Mouse (Mus musculus) brown adipose tissue, adult 24 weeks (tissue): ENCODE data around the gene Olfr104-ps. TPM values are rescaled to one million over a fixed set of nuclear protein-coding genes. Genes with fewer than 3 reads are reported as not detected.

Experiments used
- H3K27ac ChIP-seq: fragments of 200-500 bp; replicated peaks from 2 replicates; pipeline ENCODE4 v1.5.1; 2012; ENCODE audit warnings: low read depth, mild to moderate bottlenecking, low read length
- H3K4me1 ChIP-seq: fragments of 200-500 bp; 2 replicates; pipeline ENCODE4 v1.6.1; 2012; ENCODE audit warnings: low read length, mixed read lengths; ENCODE audit not compliant: control insufficient read depth, insufficient read depth, insufficient read length
- H3K4me3 ChIP-seq: fragments of 200-500 bp; 2 replicates; pipeline ENCODE4 v1.5.1; 2012; ENCODE audit warnings: low read depth, mild to moderate bottlenecking, low read length, moderate library complexity; ENCODE audit not compliant: insufficient read depth
- polyA plus RNA-seq: library from polyadenylated mRNA; stranded (reverse); fragments of >200 nt; gene quantifications from 2 replicates; pipeline ENCODE4 v1.2.4, GENCODE M21; 2012; ENCODE audit not compliant: missing spikeins, insufficient read depth, insufficient read length

Olfr104-ps gene
- not detected in 2 replicates for polyA plus RNA-seq

DNA sequence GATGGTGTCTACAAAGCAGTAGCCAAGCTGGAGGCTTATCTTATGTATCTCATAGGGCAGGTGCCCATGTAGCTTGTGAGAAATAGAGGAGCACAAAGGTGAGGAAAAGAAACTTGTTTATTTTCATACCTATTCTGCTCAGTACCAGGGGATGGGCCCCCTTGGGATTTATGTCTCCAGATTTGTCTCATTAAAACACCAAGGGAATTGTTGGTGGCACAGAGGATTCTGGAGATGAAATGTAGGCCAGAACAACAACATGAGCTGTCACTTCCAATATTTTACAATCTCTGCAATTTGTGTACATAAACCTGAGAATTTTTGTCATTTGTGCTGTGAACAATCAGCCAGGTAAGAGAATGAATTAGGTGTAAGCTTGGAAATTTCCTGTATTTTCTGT is at the start of gene Olfr104-ps:
Olfr104-ps (plus strand) TSS at position 301 of the 400 bp plus-strand sequence.
- no peak within 1 kb of the TSS for H3K4me3 ChIP-seq
- H3K27ac ChIP-seq = no peak within 1 kb of the TSS
- no peaks in the 10 kb centered on the region for H3K4me1 ChIP-seq

GRCm38 (mm10) chr17:37310146-37310699 is 49.2 kb upstream of the Olfr104-ps start:
- no peaks in the 10 kb centered on the region for H3K4me1 ChIP-seq
- H3K27ac ChIP-seq = no peak overlapping the region
- H3K4me3 ChIP-seq = no peak overlapping the region

GRCm38 (mm10) chr17:37316954-37317353 is 42.4 kb upstream of the Olfr104-ps start, which contains the start of gene Olfr102:
Olfr102 (minus strand) TSS chr17:37317054.
- Histone ChIP-seq H3K4me3 (no peak within 1 kb of the TSS), H3K4me1 (no peaks in the 10 kb centered on the region), H3K27ac (no peak within 1 kb of the TSS)

DNA sequence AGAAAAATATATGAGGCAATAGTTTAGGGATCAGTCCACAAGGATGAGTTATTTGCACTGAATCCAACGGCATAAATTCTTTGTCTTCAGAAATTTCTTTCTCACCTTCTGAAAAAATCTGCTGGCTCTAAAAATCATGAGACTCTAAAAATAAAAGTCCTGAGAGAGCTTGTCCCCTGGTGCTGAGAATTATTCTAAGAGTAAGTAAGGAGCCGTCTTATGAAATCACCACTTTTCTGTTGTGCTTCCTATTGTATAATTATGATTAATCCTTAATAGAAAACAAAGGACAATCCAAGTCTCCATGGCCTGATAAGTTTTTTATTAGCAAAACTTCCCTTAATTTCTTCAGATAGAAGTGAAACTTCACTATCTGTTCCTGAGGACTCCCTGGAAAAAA is 19.8 kb upstream of the Olfr104-ps start, which contains the start of gene Olfr103:
Olfr103 (minus strand) TSS at position 101 of the 400 bp plus-strand sequence.
- Histone ChIP-seq H3K4me3 (no peak within 1 kb of the TSS), H3K27ac (no peak within 1 kb of the TSS), H3K4me1 (no peaks in the 10 kb centered on the region)

DNA sequence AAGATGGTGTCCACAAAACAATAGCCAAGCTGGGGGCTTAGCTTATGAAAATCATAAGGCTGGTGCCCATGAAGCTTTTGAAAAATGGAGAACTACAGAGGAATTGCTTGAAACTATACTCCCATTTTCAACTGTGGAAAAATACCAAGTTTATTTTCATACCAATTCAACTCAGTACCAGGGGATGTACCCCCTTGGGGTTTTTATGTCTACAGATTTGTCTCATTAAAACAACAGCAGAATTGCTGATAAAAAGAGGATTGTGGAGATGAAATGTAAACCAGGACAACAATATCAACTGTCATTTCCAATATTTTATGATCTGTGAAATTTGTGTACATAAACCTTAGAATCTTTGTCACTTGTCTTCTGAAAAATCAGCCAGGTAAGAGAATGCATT is 19.4 kb downstream of the Olfr104-ps start, which contains the start of gene Olfr105-ps:
Olfr105-ps (plus strand) TSS at position 301 of the 400 bp plus-strand sequence.
- Histone ChIP-seq H3K4me1 (no peaks in the 10 kb centered on the region), H3K4me3 (no peak within 1 kb of the TSS), H3K27ac (no peak within 1 kb of the TSS)

DNA sequence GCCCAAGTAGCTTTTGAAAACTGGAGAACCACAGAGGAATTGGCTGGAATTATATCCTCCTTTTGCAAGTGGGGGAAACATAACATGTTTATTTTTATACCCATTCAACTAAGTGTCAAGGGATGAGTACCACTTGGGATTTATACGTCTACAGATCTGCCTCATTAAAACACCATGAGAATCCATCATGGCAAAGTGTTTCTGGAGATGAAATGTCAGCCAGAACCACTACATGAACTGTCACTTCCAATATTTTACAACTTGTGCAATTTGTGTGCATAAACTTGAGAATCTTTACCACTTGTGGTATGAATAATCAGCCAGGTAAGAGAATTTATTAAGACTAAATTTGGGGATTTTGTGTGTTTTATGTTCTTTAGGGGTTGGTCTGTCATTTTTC is 30.7 kb downstream of the Olfr104-ps start, which contains the start of gene Olfr106-ps:
Olfr106-ps (plus strand) TSS at position 301 of the 400 bp plus-strand sequence.
- Histone ChIP-seq H3K27ac (no peak within 1 kb of the TSS), H3K4me1 (no peaks in the 10 kb centered on the region), H3K4me3 (no peak within 1 kb of the TSS)

- H3K4me1 ChIP-seq = no peaks in the 10 kb centered on the region
- no peak within 1 kb of the TSS for H3K4me3 ChIP-seq
- no peak within 1 kb of the TSS for H3K27ac ChIP-seq
Measured at GRCm38 (mm10) chr17:37398926-37399325, 39.5 kb downstream of the Olfr104-ps start, which contains the start of gene Olfr107. Olfr107 (plus strand) TSS chr17:37399226.

DNA sequence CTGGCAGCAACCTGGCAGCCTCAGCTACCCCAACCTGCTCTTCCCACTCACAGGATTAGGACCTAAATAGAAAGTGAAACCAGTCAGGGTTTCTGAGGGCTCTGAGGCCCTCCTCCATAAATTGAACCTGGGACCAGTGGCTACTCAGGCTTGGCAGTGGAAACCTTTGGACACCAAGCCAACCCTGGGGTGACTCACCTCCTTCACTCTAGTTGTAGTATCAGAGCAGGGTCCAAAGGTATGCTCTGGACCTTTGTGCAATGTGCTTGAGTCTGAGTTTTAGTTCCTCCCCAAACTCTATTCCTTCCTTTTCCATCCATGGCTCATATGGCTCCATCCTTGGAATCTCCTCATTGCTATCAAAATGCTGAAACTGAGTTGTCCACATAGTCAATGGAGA is 54.0 kb downstream of the Olfr104-ps start:
- no peak overlapping the region for H3K4me3 ChIP-seq
- no peaks in the 10 kb centered on the region for H3K4me1 ChIP-seq
- no peak overlapping the region for H3K27ac ChIP-seq

Other genes starting within 250 kb of the Olfr104-ps start
- not detected in 2 replicates for gene Olfr92, start 239.5 kb upstream of the Olfr104-ps start, polyA plus RNA-seq
- not detected in 2 replicates for gene Olfr93, start 198.1 kb upstream of the Olfr104-ps start, polyA plus RNA-seq
- 2.6 and 2.9 TPM in 2 replicates for gene Ubd, start 165.7 kb upstream of the Olfr104-ps start, polyA plus RNA-seq
- not detected in 2 replicates for gene Olfr94, start 158.6 kb upstream of the Olfr104-ps start, polyA plus RNA-seq
- gene Olfr95, start 146.5 kb upstream of the Olfr104-ps start, polyA plus RNA-seq = not detected in 2 replicates
- not detected in 2 replicates for gene Olfr96, start 139.4 kb upstream of the Olfr104-ps start, polyA plus RNA-seq
- gene Olfr97, start 122.3 kb upstream of the Olfr104-ps start, polyA plus RNA-seq = not detected in 2 replicates
- gene Olfr98, start 95.8 kb upstream of the Olfr104-ps start, polyA plus RNA-seq = not detected in 2 replicates
- gene H2-M3, start 89.4 kb upstream of the Olfr104-ps start, polyA plus RNA-seq = 2.2 and 4.9 TPM in 2 replicates
- gene Olfr99, start 76.1 kb upstream of the Olfr104-ps start, polyA plus RNA-seq = not detected in 2 replicates
- gene Olfr101, start 55.3 kb upstream of the Olfr104-ps start, polyA plus RNA-seq = not detected in 2 replicates
- not detected in 2 replicates for gene Olfr102, start 42.5 kb upstream of the Olfr104-ps start, polyA plus RNA-seq
- gene Olfr103, start 19.9 kb upstream of the Olfr104-ps start, polyA plus RNA-seq = not detected in 2 replicates
- not detected in 2 replicates for gene Olfr105-ps, start 19.5 kb downstream of the Olfr104-ps start, polyA plus RNA-seq
- gene Olfr106-ps, start 30.8 kb downstream of the Olfr104-ps start, polyA plus RNA-seq = not detected in 2 replicates
- not detected in 2 replicates for gene Olfr107, start 39.6 kb downstream of the Olfr104-ps start, polyA plus RNA-seq
- not detected in 2 replicates for gene Olfr108, start 85.9 kb downstream of the Olfr104-ps start, polyA plus RNA-seq
- not detected in 2 replicates for gene Olfr109, start 99.3 kb downstream of the Olfr104-ps start, polyA plus RNA-seq
- not detected in 2 replicates for gene H2-M2, start 124.0 kb downstream of the Olfr104-ps start, polyA plus RNA-seq
- not detected in 2 replicates for gene Olfr110, start 132.9 kb downstream of the Olfr104-ps start, polyA plus RNA-seq
- gene Olfr111, start 148.4 kb downstream of the Olfr104-ps start, polyA plus RNA-seq = not detected in 2 replicates
- gene Olfr112, start 209.9 kb downstream of the Olfr104-ps start, polyA plus RNA-seq = not detected in 2 replicates
- not detected in 2 replicates for gene Olfr113, start 218.1 kb downstream of the Olfr104-ps start, polyA plus RNA-seq
- gene Olfr114, start 233.2 kb downstream of the Olfr104-ps start, polyA plus RNA-seq = not detected in 2 replicates